Mouse (Mus musculus): Measurements from ENCODE around the gene Dgcr6. TPM values are rescaled to one million over a fixed set of nuclear protein-coding genes. Genes with fewer than 3 reads are reported as not detected.

Gene Dgcr6
- polyA plus RNA-seq, 1 experiment from 2014 or later, result 79.8 TPM

- 56% methylated on average over 10 of the region's 10 CpGs for WGBS
- Histone ChIP-seq H3K27ac (ENCODE audit: low read depth, low read length) (no peak overlapping the region), H3K9me3 (ENCODE audit: control insufficient read depth, low read length) (no peaks in the 10 kb centered on the region), H3K36me3 (ENCODE audit: control insufficient read depth, insufficient read depth, low read length) (no peaks in the 10 kb centered on the region), H3K9ac (ENCODE audit: low read depth, low read length) (no peak overlapping the region), H3K4me2 (no peak overlapping the region), H3K27me3 (replicated peaks; ENCODE audit: control insufficient read depth, insufficient read depth, low read length) (no peaks in the 10 kb centered on the region), H3K4me3 (ENCODE audit: low read depth, low read length) (no peak overlapping the region), H3K4me1 (replicated peaks; ENCODE audit: control insufficient read depth, insufficient read depth, low read length) (no peaks in the 10 kb centered on the region)
- DNase-seq (ENCODE audit: low spot score) (no peak), ATAC-seq (replicated peaks; ENCODE audit: low FRiP score) (no peak)
Observed at GRCm38 (mm10) chr16:18059243-18059642, 6.6 kb downstream of the Dgcr6 start.

GRCm38 (mm10) chr16:18061201-18061600, 8.5 kb downstream of the Dgcr6 start:
- H3K36me3 ChIP-seq (ENCODE audit: control insufficient read depth, insufficient read depth, low read length), result no peaks in the 10 kb centered on the region
- ATAC-seq (replicated peaks; ENCODE audit: low FRiP score) (no peak), DNase-seq (ENCODE audit: low spot score) (no peak)
- H3K4me3 ChIP-seq (ENCODE audit: low read depth, low read length), result no peak overlapping the region
- H3K9me3 ChIP-seq (ENCODE audit: control insufficient read depth, low read length), result no peaks in the 10 kb centered on the region
- H3K4me2 ChIP-seq, result no peak overlapping the region
- H3K4me1 ChIP-seq (replicated peaks; ENCODE audit: control insufficient read depth, insufficient read depth, low read length), result 0 out of 2 replicates have a peak, but pooled peaks cover 2% of the 10 kb centered on the region
- no peak overlapping the region for H3K27ac ChIP-seq (ENCODE audit: low read depth, low read length)
- 78% methylated on average over 11 of the region's 11 CpGs for WGBS
- H3K27me3 ChIP-seq (replicated peaks; ENCODE audit: control insufficient read depth, insufficient read depth, low read length), result no peaks in the 10 kb centered on the region
- no peak overlapping the region for H3K9ac ChIP-seq (ENCODE audit: low read depth, low read length)

GRCm38 (mm10) chr16:18066060-18067009, 13.7 kb downstream of the Dgcr6 start:
- ATAC-seq (replicated peaks; ENCODE audit: low FRiP score), result peak; percentile 98
- peak overlapping the region; percentile 85 for H3K9ac ChIP-seq (ENCODE audit: low read depth, low read length)
- H3K4me1 ChIP-seq (replicated peaks; ENCODE audit: control insufficient read depth, insufficient read depth, low read length), result peaks cover 2% of the 10 kb centered on the region; the same call in 1 of the 2 replicates
- peak overlapping the region; percentile 82 for H3K27ac ChIP-seq (ENCODE audit: low read depth, low read length)
- peak overlapping the region; percentile 93 for H3K4me3 ChIP-seq (ENCODE audit: low read depth, low read length)
- H3K36me3 ChIP-seq (ENCODE audit: control insufficient read depth, insufficient read depth, low read length), result peaks cover 2% of the 10 kb centered on the region; the same call in 1 of the 2 replicates
- no peaks in the 10 kb centered on the region for H3K27me3 ChIP-seq (replicated peaks; ENCODE audit: control insufficient read depth, insufficient read depth, low read length)
- peak; percentile 93 for DNase-seq (ENCODE audit: low spot score)
- peak overlapping the region; percentile 92 for H3K4me2 ChIP-seq
- under 1% methylated on average over 61 of the region's 81 CpGs for WGBS
- no peaks in the 10 kb centered on the region for H3K9me3 ChIP-seq (ENCODE audit: control insufficient read depth, low read length)

- no peak overlapping the region for H3K9ac ChIP-seq (ENCODE audit: low read depth, low read length)
- H3K36me3 ChIP-seq (ENCODE audit: control insufficient read depth, insufficient read depth, low read length), result peaks cover 7% of the 10 kb centered on the region
- no peaks in the 10 kb centered on the region for H3K27me3 ChIP-seq (replicated peaks; ENCODE audit: control insufficient read depth, insufficient read depth, low read length)
- ATAC-seq (replicated peaks; ENCODE audit: low FRiP score) (no peak), DNase-seq (ENCODE audit: low spot score) (no peak)
- 81% methylated on average over 8 of the region's 8 CpGs for WGBS
- no peaks in the 10 kb centered on the region for H3K9me3 ChIP-seq (ENCODE audit: control insufficient read depth, low read length)
- H3K4me1 ChIP-seq (replicated peaks; ENCODE audit: control insufficient read depth, insufficient read depth, low read length), result peaks cover 2% of the 10 kb centered on the region; the same call in 1 of the 2 replicates
- H3K4me2 ChIP-seq, result no peak overlapping the region
- H3K4me3 ChIP-seq (ENCODE audit: low read depth, low read length), result no peak overlapping the region
- no peak overlapping the region for H3K27ac ChIP-seq (ENCODE audit: low read depth, low read length)
Observed at GRCm38 (mm10) chr16:18068653-18069376, 16.2 kb downstream of the Dgcr6 start.

- H3K4me2 ChIP-seq, result no peak overlapping the region
- H3K4me3 ChIP-seq (ENCODE audit: low read depth, low read length), result no peak overlapping the region
- WGBS, result 88% methylated on average over 5 of the region's 5 CpGs
- H3K9me3 ChIP-seq (ENCODE audit: control insufficient read depth, low read length), result no peaks in the 10 kb centered on the region
- H3K27ac ChIP-seq (ENCODE audit: low read depth, low read length), result no peak overlapping the region
- DNase-seq (ENCODE audit: low spot score), result no peak
- H3K4me1 ChIP-seq (replicated peaks; ENCODE audit: control insufficient read depth, insufficient read depth, low read length), result no peaks in the 10 kb centered on the region; the same call in 1 of the 2 replicates
- H3K9ac ChIP-seq (ENCODE audit: low read depth, low read length), result no peak overlapping the region
- H3K27me3 ChIP-seq (replicated peaks; ENCODE audit: control insufficient read depth, insufficient read depth, low read length), result no peaks in the 10 kb centered on the region
- peaks cover 7% of the 10 kb centered on the region for H3K36me3 ChIP-seq (ENCODE audit: control insufficient read depth, insufficient read depth, low read length)
- no peak for ATAC-seq (replicated peaks; ENCODE audit: low FRiP score)
Observed at GRCm38 (mm10) chr16:18070798-18071197, 18.1 kb downstream of the Dgcr6 start.

GRCm38 (mm10) chr16:18072089-18072488, 19.4 kb downstream of the Dgcr6 start:
- Histone ChIP-seq H3K36me3 (ENCODE audit: control insufficient read depth, insufficient read depth, low read length) (peaks cover 7% of the 10 kb centered on the region), H3K9me3 (ENCODE audit: control insufficient read depth, low read length) (no peaks in the 10 kb centered on the region), H3K9ac (ENCODE audit: low read depth, low read length) (no peak overlapping the region), H3K4me2 (no peak overlapping the region), H3K27me3 (replicated peaks; ENCODE audit: control insufficient read depth, insufficient read depth, low read length) (no peaks in the 10 kb centered on the region), H3K27ac (ENCODE audit: low read depth, low read length) (no peak overlapping the region), H3K4me1 (replicated peaks; ENCODE audit: control insufficient read depth, insufficient read depth, low read length) (no peaks in the 10 kb centered on the region), H3K4me3 (ENCODE audit: low read depth, low read length) (no peak overlapping the region)
- DNase-seq (ENCODE audit: low spot score), result no peak
- no peak for ATAC-seq (replicated peaks; ENCODE audit: low FRiP score)
- WGBS, result 95% methylated on average over 13 of the region's 13 CpGs

GRCm38 (mm10) chr16:18073259-18073962, 20.8 kb downstream of the Dgcr6 start:
- no peak overlapping the region for H3K4me2 ChIP-seq
- peaks cover 7% of the 10 kb centered on the region for H3K36me3 ChIP-seq (ENCODE audit: control insufficient read depth, insufficient read depth, low read length)
- H3K9ac ChIP-seq (ENCODE audit: low read depth, low read length), result no peak overlapping the region
- no peaks in the 10 kb centered on the region for H3K4me1 ChIP-seq (replicated peaks; ENCODE audit: control insufficient read depth, insufficient read depth, low read length)
- no peak overlapping the region for H3K4me3 ChIP-seq (ENCODE audit: low read depth, low read length)
- no peak overlapping the region for H3K27ac ChIP-seq (ENCODE audit: low read depth, low read length)
- ATAC-seq (replicated peaks; ENCODE audit: low FRiP score) (no peak), DNase-seq (ENCODE audit: low spot score) (no peak)
- 78% methylated on average over 9 of the region's 9 CpGs for WGBS
- H3K27me3 ChIP-seq (replicated peaks; ENCODE audit: control insufficient read depth, insufficient read depth, low read length), result no peaks in the 10 kb centered on the region
- H3K9me3 ChIP-seq (ENCODE audit: control insufficient read depth, low read length), result no peaks in the 10 kb centered on the region

GRCm38 (mm10) chr16:18074611-18075010, 22.0 kb downstream of the Dgcr6 start:
- Histone ChIP-seq H3K9me3 (ENCODE audit: control insufficient read depth, low read length) (no peaks in the 10 kb centered on the region), H3K27me3 (replicated peaks; ENCODE audit: control insufficient read depth, insufficient read depth, low read length) (no peaks in the 10 kb centered on the region), H3K4me1 (replicated peaks; ENCODE audit: control insufficient read depth, insufficient read depth, low read length) (no peaks in the 10 kb centered on the region), H3K4me2 (no peak overlapping the region), H3K27ac (ENCODE audit: low read depth, low read length) (no peak overlapping the region), H3K4me3 (ENCODE audit: low read depth, low read length) (no peak overlapping the region), H3K9ac (ENCODE audit: low read depth, low read length) (no peak overlapping the region), H3K36me3 (ENCODE audit: control insufficient read depth, insufficient read depth, low read length) (peaks cover 7% of the 10 kb centered on the region)
- WGBS, result 85% methylated on average over 5 of the region's 5 CpGs
- DNase-seq (ENCODE audit: low spot score) (no peak), ATAC-seq (replicated peaks; ENCODE audit: low FRiP score) (no peak)
